Mouse (Mus musculus) liver, embryonic 14.5 days (tissue): ENCODE results near the gene Gm45808. TPM values are rescaled to one million over a fixed set of nuclear protein-coding genes. Genes with fewer than 3 reads are reported as not detected.
A peak's percentile ranks its signal among the peaks of the same experiment; 100 is the strongest.

Experiments used
- ATAC-seq: fragments of 200-750 bp; cut with Nextera tagmentation; 2 replicates; pipeline ENCODE4 v1.8.0; 2017; ENCODE audit warnings: moderate number of reproducible peaks, mild to moderate bottlenecking, moderate library complexity; ENCODE audit not compliant: insufficient read depth
- DNase-seq, 3 experiments: peaks; one replicate each; pipeline ENCODE4 v3.0.0-alpha.2; 2012 to 2013; ENCODE audit warnings: low read depth in 3 of 3, low spot score in 3 of 3
- H3K27ac ChIP-seq: fragments of 300-500 bp; sonication (generic); 2 replicates; pipeline ENCODE4 v1.5.1; 2014; ENCODE audit warnings: moderate library complexity, mild to moderate bottlenecking, control low read depth, inconsistent platforms
- H3K27me3 ChIP-seq: fragments of 300-500 bp; sonication (generic); 2 replicates; pipeline ENCODE4 v1.6.1; 2014; ENCODE audit warnings: mild to moderate bottlenecking, low read length, moderate library complexity; ENCODE audit not compliant: control insufficient read depth, insufficient read depth
- H3K36me3 ChIP-seq: fragments of 300-500 bp; sonication (generic); replicated peaks from 2 replicates; pipeline ENCODE4 v1.6.1; 2014; ENCODE audit warnings: low read depth; ENCODE audit not compliant: control insufficient read depth, insufficient read depth
- H3K4me1 ChIP-seq, 2 experiments: fragments of 200-500 bp in 1 of 2; fragments of 300-500 bp in 1 of 2; sonication (generic) in 1 of 2; replicated peaks; 2 replicates each; pipeline ENCODE4 v1.6.1; 2012 to 2014; ENCODE audit warnings: antibody characterized with exemption in 1 of 2, inconsistent platforms in 1 of 2, low read length in 1 of 2; ENCODE audit not compliant: control insufficient read depth in 2 of 2, insufficient read depth in 2 of 2
- H3K4me2 ChIP-seq: fragments of 300-500 bp; sonication (generic); 2 replicates; pipeline ENCODE4 v1.6.1; 2014; ENCODE audit warnings: low read depth, mild to moderate bottlenecking, control low read depth, moderate library complexity
- H3K4me3 ChIP-seq, 2 experiments: fragments of 200-500 bp in 1 of 2; fragments of 300-500 bp in 1 of 2; sonication (generic) in 1 of 2; 2 replicates each; pipeline ENCODE4 v1.5.1; 2012 to 2014; ENCODE audit warnings: low read depth in 2 of 2, low read length in 2 of 2, mild to moderate bottlenecking in 2 of 2, control low read depth in 1 of 2, inconsistent platforms in 1 of 2, moderate library complexity in 1 of 2; ENCODE audit not compliant: insufficient read depth in 1 of 2
- H3K9ac ChIP-seq: fragments of 300-500 bp; sonication (generic); replicated peaks from 2 replicates; pipeline ENCODE4 v1.6.1; 2014; ENCODE audit warnings: mild to moderate bottlenecking, control low read depth, moderate library complexity
- H3K9me3 ChIP-seq: fragments of 300-500 bp; sonication (generic); 2 replicates; pipeline ENCODE4 v1.6.1; 2016; ENCODE audit warnings: low read length, mixed read lengths; ENCODE audit not compliant: control insufficient read depth
- CTCF ChIP-seq: IDR thresholded peaks from 2 replicates; pipeline ENCODE4 v1.5.1; 2016; ENCODE audit warnings: antibody characterized with exemption, low read depth, control low read depth
- EP300 ChIP-seq: IDR thresholded peaks from 2 replicates; pipeline ENCODE4 v1.6.1; 2016; ENCODE audit warnings: antibody characterized with exemption, low read depth
- WGBS: fragments of 180-500 bp; shearing (Covaris S2); extraction: QIAGEN DNeasy Blood & Tissue Kit; methylation state at CpG from one replicate; pipeline ENCODE4 v1.1.7; 2014; ENCODE audit not compliant: insufficient replicate concordance; 5-methylcytosine and 5-hydroxymethylcytosine counted together
- polyA plus RNA-seq, 2 experiments: library from polyadenylated mRNA; depleted of rRNA in 1 of 2; stranded (reverse) in 1 of 2; unstranded in 1 of 2; fragments of >200 nt; fragmentation: Nextera tagmentation in 1 of 2; extraction: Ambion mirVana in 1 of 2; gene quantifications; 2 replicates each; pipeline versions ENCODE4 v1.2.1 to v1.2.3; 2012 to 2014

Gene Gm45808
- polyA plus RNA-seq, 2 experiments = not detected

GRCm38 (mm10) chr7:45458748-45459563, 27.7 kb downstream of the Gm45808 start:
- H3K27me3 ChIP-seq = no peaks in the 10 kb centered on the region
- H3K27ac ChIP-seq = peak overlapping the region; percentile 91
- peaks cover 33 to 38% of the 10 kb centered on the region in 2 experiments for H3K4me1 ChIP-seq
- peaks cover 31% of the 10 kb centered on the region for H3K36me3 ChIP-seq
- DNase-seq (peak in 1 of 3 experiments; percentile 54), ATAC-seq (peak; percentile 49)
- H3K4me3 ChIP-seq = peak overlapping the region; percentile 96 to 100
- peak overlapping the region; percentile 98 for H3K9ac ChIP-seq
- TF ChIP-seq EP300 = no peak
- no peak for TF ChIP-seq CTCF
- H3K9me3 ChIP-seq = no peaks in the 10 kb centered on the region
- peak overlapping the region; percentile 96 for H3K4me2 ChIP-seq
- WGBS = 1% methylated on average over 43 of the region's 43 CpGs

- WGBS = 40% methylated on average over 9 of the region's 10 CpGs
- Histone ChIP-seq H3K27me3 (no peaks in the 10 kb centered on the region), H3K36me3 (peaks cover 25% of the 10 kb centered on the region), H3K9me3 (no peaks in the 10 kb centered on the region), H3K27ac (peak overlapping the region; percentile 91), H3K4me2 (peak overlapping the region; percentile 96), H3K9ac (peak overlapping the region; percentile 98), H3K4me1 (peaks cover 33 to 38% of the 10 kb centered on the region in 2 experiments), H3K4me3 (peak overlapping the region; percentile 96 to 100)
- peak; percentile 52 to 64 (median 60) for DNase-seq
- ATAC-seq = peak; percentile 3; the same call in 1 of the 2 replicates
- no peak for TF ChIP-seq CTCF
- 0 out of 2 replicates have a peak, but pooled peaks have one; percentile 2 for TF ChIP-seq EP300
Measured at GRCm38 (mm10) chr7:45457204-45458060, 29.2 kb downstream of the Gm45808 start.

GRCm38 (mm10) chr7:45456721-45457203, 29.8 kb downstream of the Gm45808 start:
- H3K27ac ChIP-seq = peak overlapping the region; percentile 65
- TF ChIP-seq CTCF (no peak), EP300 (no peak)
- no peak overlapping the region for H3K9ac ChIP-seq
- peak overlapping the region; percentile 22 to 100; a peak in 3 of 4 replicates for H3K4me3 ChIP-seq
- WGBS = 55% methylated on average over 9 of the region's 9 CpGs
- peaks cover 20% of the 10 kb centered on the region for H3K36me3 ChIP-seq
- H3K27me3 ChIP-seq = no peaks in the 10 kb centered on the region
- ATAC-seq = no peak
- no peak for DNase-seq
- H3K4me1 ChIP-seq = peaks cover 32% of the 10 kb centered on the region in 2 experiments
- H3K9me3 ChIP-seq = no peaks in the 10 kb centered on the region
- peak overlapping the region; percentile 96 for H3K4me2 ChIP-seq

DNA sequence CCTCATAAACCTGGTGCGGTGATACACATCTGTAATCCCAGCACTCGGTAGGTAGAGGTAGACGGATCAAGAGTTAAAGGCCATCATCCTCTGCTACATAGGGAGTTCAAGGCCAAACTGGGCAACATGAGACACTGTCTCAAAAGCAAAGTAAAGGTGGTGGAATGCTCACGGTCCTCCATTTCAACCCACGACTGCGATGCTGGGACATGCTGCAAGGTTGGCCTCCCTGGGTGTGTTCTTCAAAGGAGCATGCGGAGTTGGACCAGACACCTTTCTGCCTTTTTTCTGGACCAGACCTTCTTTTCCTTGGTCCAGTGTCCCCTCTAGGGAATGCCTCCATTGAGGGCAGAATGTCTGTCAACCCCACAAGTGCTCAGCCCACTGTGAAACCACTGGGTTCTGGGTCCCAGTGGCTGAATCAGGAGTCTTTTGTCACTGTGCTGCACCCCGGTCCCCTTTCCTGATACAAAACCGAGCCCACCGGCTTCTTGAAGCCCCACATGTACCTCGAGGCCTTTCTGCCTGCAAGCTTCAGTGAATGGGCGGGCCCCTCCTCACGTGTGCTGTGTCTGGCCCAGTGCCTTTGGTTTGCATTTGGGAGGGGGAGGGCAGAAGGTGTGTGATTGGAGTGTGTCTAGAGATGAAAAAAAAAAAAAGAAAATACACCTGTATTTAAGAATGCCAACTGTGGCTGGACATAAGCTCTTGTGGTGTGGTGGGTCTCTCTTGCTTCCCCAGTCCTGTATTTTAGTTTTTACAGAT, 30.5 kb downstream of the Gm45808 start:
- TF ChIP-seq EP300 (no peak), CTCF (no peak)
- Histone ChIP-seq H3K9me3 (no peaks in the 10 kb centered on the region), H3K27ac (peak overlapping the region; percentile 27), H3K4me2 (no peak overlapping the region), H3K4me1 (peaks cover 28 to 32% of the 10 kb centered on the region in 2 experiments), H3K27me3 (no peaks in the 10 kb centered on the region), H3K36me3 (peaks cover 17% of the 10 kb centered on the region), H3K4me3 (no peak overlapping the region), H3K9ac (no peak overlapping the region)
- WGBS = 76% methylated on average over 13 of the region's 13 CpGs
- DNase-seq (no peak), ATAC-seq (no peak)
